10 mouse cellular contexts compared by ENCODE assay signal in genomic region chr8:119698960-119699359, GRCm38 (mm10). TPM values are rescaled to one million over a fixed set of nuclear protein-coding genes. Genes with fewer than 3 reads are reported as not detected.
DNase-seq lines count a peak whose midpoint lies in the region; ATAC-seq and TF ChIP-seq lines count a peak whose summit lies in the region.
"Had no signal": no experiment of that assay in that cellular context is flagged by ENCODE, and none has a peak within 500 bp of the region (broad histone marks: within the 10 kb centered on the region; RNA-seq: fewer than 3 reads in every experiment).

No protein-coding gene starts in this region.

- peak overlapping the region; percentile 29 for H3K4me2 ChIP-seq in heart, embryonic 14.5 days (ENCODE audit: low read length)
- peak overlapping the region; percentile 20 for H3K4me2 ChIP-seq in limb, embryonic 11.5 days (ENCODE audit: low read depth, severe bottlenecking)
- no peak overlapping the region for H3K4me2 ChIP-seq in midbrain, postnatal 0 days (ENCODE audit: low read depth, low read length, poor library complexity, severe bottlenecking)
- H3K4me2 ChIP-seq: hindbrain, embryonic 15.5 days had no signal

- H3K27ac ChIP-seq in heart, embryonic 14.5 days (replicated peaks in 1 of 2; ENCODE audit: control insufficient read depth in 1 of 2, insufficient read depth in 1 of 2, low read depth in 2 of 2, low read length in 2 of 2): no peak overlapping the region
- H3K27ac ChIP-seq in limb, embryonic 11.5 days (replicated peaks; ENCODE audit: low read depth, low read length): no peak overlapping the region
- H3K27ac ChIP-seq in midbrain, postnatal 0 days (ENCODE audit: low read depth, low read length): no peak overlapping the region
- H3K27ac ChIP-seq: hindbrain, embryonic 15.5 days had no signal

- peak; percentile 59 for TF ChIP-seq CTCF in midbrain, postnatal 0 days (IDR thresholded peaks at IDR 0.05)

- no peak for ATAC-seq in cerebellum, adult (ENCODE audit: insufficient number of reproducible peaks, low FRiP score, low TSS enrichment)
- ATAC-seq in heart, embryonic 14.5 days (ENCODE audit: insufficient number of reproducible peaks, insufficient read depth, low FRiP score, low read depth): no peak
- ATAC-seq in limb, embryonic 11.5 days (ENCODE audit: insufficient number of reproducible peaks, low FRiP score, low TSS enrichment, low read depth): no peak
- no peak for ATAC-seq in midbrain, postnatal 0 days (ENCODE audit: low FRiP score)

- no peaks in the 10 kb centered on the region for H3K9me3 ChIP-seq in heart, embryonic 14.5 days (ENCODE audit: control insufficient read depth, low read length)
- H3K9me3 ChIP-seq in limb, embryonic 11.5 days (ENCODE audit: control insufficient read depth, low read length): no peaks in the 10 kb centered on the region
- no peaks in the 10 kb centered on the region for H3K9me3 ChIP-seq in midbrain, postnatal 0 days (ENCODE audit: low read length)
- H3K9me3 ChIP-seq: G1E; hindbrain, embryonic 15.5 days had no signal

- H3K36me3 ChIP-seq in heart, embryonic 14.5 days (ENCODE audit: control insufficient read depth, insufficient read depth, low read length): no peaks in the 10 kb centered on the region
- no peaks in the 10 kb centered on the region for H3K36me3 ChIP-seq in limb, embryonic 11.5 days (ENCODE audit: control insufficient read depth, insufficient read depth, low read length)
- H3K36me3 ChIP-seq in midbrain, postnatal 0 days (ENCODE audit: insufficient read depth, low read length): no peaks in the 10 kb centered on the region
- H3K36me3 ChIP-seq: G1E; hindbrain, embryonic 15.5 days had no signal

- H3K9ac ChIP-seq in heart, embryonic 14.5 days (ENCODE audit: low read length): no peak overlapping the region
- no peak overlapping the region for H3K9ac ChIP-seq in limb, embryonic 11.5 days (ENCODE audit: low read length)
- no peak overlapping the region for H3K9ac ChIP-seq in midbrain, postnatal 0 days (replicated peaks; ENCODE audit: low read length, poor library complexity, severe bottlenecking)
- H3K9ac ChIP-seq: hindbrain, embryonic 15.5 days had no signal

- H3K4me1 ChIP-seq in heart, embryonic 14.5 days (ENCODE audit: control insufficient read depth in 2 of 2, insufficient read depth in 2 of 2, low read length in 2 of 2): peaks cover 3 to 13% of the 10 kb centered on the region in 2 experiments; a peak in 3 of 4 replicates
- no peaks in the 10 kb centered on the region for H3K4me1 ChIP-seq in limb, embryonic 11.5 days (ENCODE audit: control insufficient read depth, insufficient read depth, low read length)
- no peaks in the 10 kb centered on the region for H3K4me1 ChIP-seq in midbrain, postnatal 0 days (ENCODE audit: insufficient read depth, low read length)

- DNase-seq in cerebellum, adult 9-10 months: peak; percentile 22
- peak; percentile 79 to 82 for DNase-seq in B cell, adult 2 months
- DNase-seq in cerebellum, postnatal 36 days: peak; percentile 24 to 38
- DNase-seq in limb, embryonic 11.5 days (ENCODE audit: low spot score): peak; percentile 70
- DNase-seq in midbrain, postnatal 0 days (ENCODE audit: low spot score): no peak
- peak; percentile 81 for DNase-seq in thymus, postnatal 4 days

- WGBS in heart, embryonic 14.5 days: 5% methylated on average over 12 of the region's 12 CpGs
- under 1% methylated on average over 12 of the region's 12 CpGs for WGBS in limb, embryonic 11.5 days
- under 1% methylated on average over 12 of the region's 12 CpGs for WGBS in midbrain, postnatal 0 days

- peaks cover 47% of the 10 kb centered on the region for H3K27me3 ChIP-seq in heart, embryonic 14.5 days (ENCODE audit: control insufficient read depth, insufficient read depth, low read length)
- peaks cover 36% of the 10 kb centered on the region for H3K27me3 ChIP-seq in limb, embryonic 11.5 days (ENCODE audit: control insufficient read depth, insufficient read depth, low read length)
- H3K27me3 ChIP-seq in midbrain, postnatal 0 days (ENCODE audit: insufficient read depth, low read length): peaks cover 24% of the 10 kb centered on the region

- H3K4me3 ChIP-seq in heart, embryonic 14.5 days (ENCODE audit: control insufficient read depth in 1 of 2, insufficient read depth in 1 of 2, low read depth in 1 of 2, low read length in 2 of 2): no peak overlapping the region
- no peak overlapping the region for H3K4me3 ChIP-seq in limb, embryonic 11.5 days (ENCODE audit: low read depth, low read length)
- no peak overlapping the region for H3K4me3 ChIP-seq in midbrain, postnatal 0 days (ENCODE audit: low read depth, low read length)
- H3K4me3 ChIP-seq: hindbrain, embryonic 15.5 days had no signal

RNA-seq across cellular contexts. Expression of gene Atp2c2, which starts 0.8 kb away (rescaled TPM):
- polyA plus RNA-seq in heart, embryonic 14.5 days (2014; fragmentation: Nextera tagmentation; extraction: Ambion mirVana): 0.20 and 0.43 TPM in 2 replicates
- 0.71 and 2.0 TPM in 2 replicates for polyA plus RNA-seq in limb, embryonic 11.5 days (2014; fragmentation: Nextera tagmentation; extraction: Ambion mirVana)
- 0.28 and 0.82 TPM in 2 replicates for total RNA-seq in midbrain, postnatal 0 days (2014; rRNA removed)
- polyA plus RNA-seq in midbrain, postnatal 0 days (2015; fragmentation: Nextera tagmentation; extraction: Ambion mirVana): 0.83 and 1.1 TPM in 2 replicates
- total RNA-seq: G1E had no signal
- polyA plus RNA-seq: G1E had no signal

RNA-seq across cellular contexts. Expression of gene Wfdc1, which starts 32.8 kb away (rescaled TPM):
- 4.7 and 6.8 TPM in 2 replicates for polyA plus RNA-seq in heart, embryonic 14.5 days (2014; fragmentation: Nextera tagmentation; extraction: Ambion mirVana)
- polyA plus RNA-seq in limb, embryonic 11.5 days (2014; fragmentation: Nextera tagmentation; extraction: Ambion mirVana): not detected in 2 replicates
- 8.5 and 13.5 TPM in 2 replicates for total RNA-seq in midbrain, postnatal 0 days (2014; rRNA removed)
- 11.6 and 11.8 TPM in 2 replicates for polyA plus RNA-seq in midbrain, postnatal 0 days (2015; fragmentation: Nextera tagmentation; extraction: Ambion mirVana)
- total RNA-seq: G1E had no signal
- polyA plus RNA-seq: G1E had no signal
